Mouse (Mus musculus): ENCODE data around the gene Dph2.

- TF ChIP-seq CTCF (IDR thresholded peaks at IDR 0.05; ENCODE audit: low read depth) (no peak), EP300 (IDR thresholded peaks at IDR 0.05; ENCODE audit: low read depth) (no peak)
Observed at GRCm38 (mm10) chr4:117887133-117887532, 4.7 kb downstream of the Dph2 start, which contains the start of gene Atp6v0b.
